Mouse (Mus musculus) liver, embryonic 14.5 days (tissue): ENCODE measurements around the gene Crtac1. TPM values are rescaled to one million over a fixed set of nuclear protein-coding genes. Genes with fewer than 3 reads are reported as not detected.

ENCODE experiments used
- ATAC-seq: fragments of 200-750 bp; cut with Nextera tagmentation; 2 replicates; pipeline ENCODE4 v1.8.0; 2017; ENCODE audit warnings: moderate number of reproducible peaks, mild to moderate bottlenecking, moderate library complexity; ENCODE audit not compliant: insufficient read depth
- DNase-seq, 3 experiments: peaks; one replicate each; pipeline ENCODE4 v3.0.0-alpha.2; 2012 to 2013; ENCODE audit warnings: low read depth in 3 of 3, low spot score in 3 of 3
- H3K27ac ChIP-seq: fragments of 300-500 bp; sonication (generic); 2 replicates; pipeline ENCODE4 v1.5.1; 2014; ENCODE audit warnings: moderate library complexity, mild to moderate bottlenecking, control low read depth, inconsistent platforms
- H3K27me3 ChIP-seq: fragments of 300-500 bp; sonication (generic); 2 replicates; pipeline ENCODE4 v1.6.1; 2014; ENCODE audit warnings: mild to moderate bottlenecking, low read length, moderate library complexity; ENCODE audit not compliant: control insufficient read depth, insufficient read depth
- H3K36me3 ChIP-seq: fragments of 300-500 bp; sonication (generic); replicated peaks from 2 replicates; pipeline ENCODE4 v1.6.1; 2014; ENCODE audit warnings: low read depth; ENCODE audit not compliant: control insufficient read depth, insufficient read depth
- H3K4me1 ChIP-seq, 2 experiments: fragments of 200-500 bp in 1 of 2; fragments of 300-500 bp in 1 of 2; sonication (generic) in 1 of 2; replicated peaks; 2 replicates each; pipeline ENCODE4 v1.6.1; 2012 to 2014; ENCODE audit warnings: antibody characterized with exemption in 1 of 2, inconsistent platforms in 1 of 2, low read length in 1 of 2; ENCODE audit not compliant: control insufficient read depth in 2 of 2, insufficient read depth in 2 of 2
- H3K4me2 ChIP-seq: fragments of 300-500 bp; sonication (generic); 2 replicates; pipeline ENCODE4 v1.6.1; 2014; ENCODE audit warnings: low read depth, mild to moderate bottlenecking, control low read depth, moderate library complexity
- H3K4me3 ChIP-seq, 2 experiments: fragments of 200-500 bp in 1 of 2; fragments of 300-500 bp in 1 of 2; sonication (generic) in 1 of 2; 2 replicates each; pipeline ENCODE4 v1.5.1; 2012 to 2014; ENCODE audit warnings: low read depth in 2 of 2, low read length in 2 of 2, mild to moderate bottlenecking in 2 of 2, control low read depth in 1 of 2, inconsistent platforms in 1 of 2, moderate library complexity in 1 of 2; ENCODE audit not compliant: insufficient read depth in 1 of 2
- H3K9ac ChIP-seq: fragments of 300-500 bp; sonication (generic); replicated peaks from 2 replicates; pipeline ENCODE4 v1.6.1; 2014; ENCODE audit warnings: mild to moderate bottlenecking, control low read depth, moderate library complexity
- H3K9me3 ChIP-seq: fragments of 300-500 bp; sonication (generic); 2 replicates; pipeline ENCODE4 v1.6.1; 2016; ENCODE audit warnings: low read length, mixed read lengths; ENCODE audit not compliant: control insufficient read depth
- CTCF ChIP-seq: IDR thresholded peaks from 2 replicates; pipeline ENCODE4 v1.5.1; 2016; ENCODE audit warnings: antibody characterized with exemption, low read depth, control low read depth
- EP300 ChIP-seq: IDR thresholded peaks from 2 replicates; pipeline ENCODE4 v1.6.1; 2016; ENCODE audit warnings: antibody characterized with exemption, low read depth
- WGBS: fragments of 180-500 bp; shearing (Covaris S2); extraction: QIAGEN DNeasy Blood & Tissue Kit; methylation state at CpG from one replicate; pipeline ENCODE4 v1.1.7; 2014; ENCODE audit not compliant: insufficient replicate concordance; 5-methylcytosine and 5-hydroxymethylcytosine counted together
- polyA plus RNA-seq, 2 experiments: library from polyadenylated mRNA; depleted of rRNA in 1 of 2; stranded (reverse) in 1 of 2; unstranded in 1 of 2; fragments of >200 nt; fragmentation: Nextera tagmentation in 1 of 2; extraction: Ambion mirVana in 1 of 2; gene quantifications; 2 replicates each; pipeline versions ENCODE4 v1.2.1 to v1.2.3; 2012 to 2014

The Crtac1 gene
- polyA plus RNA-seq, 2 experiments, result 0.06 TPM; not detected in 1

DNA sequence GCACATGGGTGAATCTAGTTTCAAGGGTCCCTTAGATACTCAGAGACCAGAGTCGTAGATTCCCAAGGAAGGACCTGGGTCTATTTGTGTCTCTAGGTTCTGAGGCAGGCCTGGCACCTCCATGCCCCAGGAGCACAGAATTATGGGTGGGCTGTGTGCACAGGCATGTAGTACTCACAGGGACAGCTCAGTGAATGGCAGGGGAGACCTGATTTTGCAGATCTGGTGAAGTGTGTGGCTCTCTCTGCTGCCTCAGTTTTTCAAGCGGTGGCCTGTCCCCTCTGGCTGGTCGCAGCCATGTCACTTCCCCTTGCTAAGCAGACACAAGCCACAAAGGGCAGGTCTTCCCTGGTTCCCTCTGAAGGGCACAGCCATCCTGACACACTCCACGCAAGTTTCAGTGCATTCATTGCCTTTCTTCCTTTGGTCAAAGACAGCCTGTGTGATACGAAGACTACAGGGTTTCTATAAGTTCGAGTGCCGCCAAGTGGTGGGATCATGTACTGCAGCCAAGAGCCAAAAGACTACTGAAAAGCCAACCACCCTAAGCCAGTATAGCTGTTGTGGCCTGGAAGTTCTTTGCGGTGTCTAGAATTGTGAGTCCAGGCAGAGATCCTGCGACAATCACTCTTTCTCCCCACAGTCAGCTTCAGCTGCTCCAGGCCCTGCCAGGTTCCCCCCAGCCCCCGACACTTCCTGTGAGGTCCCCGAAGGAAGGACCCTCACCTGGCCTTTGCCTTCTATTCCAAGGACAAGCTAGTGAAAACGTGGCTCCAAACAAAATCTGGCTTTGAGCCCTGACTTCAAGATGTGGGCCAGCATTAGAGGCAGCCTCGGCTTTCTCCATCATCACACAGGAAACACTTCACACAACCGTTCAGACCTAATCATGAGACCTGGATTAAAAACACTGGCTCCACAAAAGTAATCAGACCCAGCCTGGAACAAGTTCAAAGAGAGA is 159.3 kb downstream of the Crtac1 start:
- Histone ChIP-seq H3K4me1 (no peaks in the 10 kb centered on the region), H3K27me3 (no peaks in the 10 kb centered on the region), H3K9ac (no peak overlapping the region), H3K36me3 (no peaks in the 10 kb centered on the region), H3K4me3 (no peak overlapping the region), H3K27ac (no peak overlapping the region), H3K4me2 (no peak overlapping the region), H3K9me3 (no peaks in the 10 kb centered on the region)
- WGBS, result 35% methylated on average over 14 of the region's 14 CpGs
- DNase-seq (peak; percentile 14 to 31 (median 20)), ATAC-seq (no peak)
- peak; percentile 87 for TF ChIP-seq CTCF
- TF ChIP-seq EP300, result no peak

DNA sequence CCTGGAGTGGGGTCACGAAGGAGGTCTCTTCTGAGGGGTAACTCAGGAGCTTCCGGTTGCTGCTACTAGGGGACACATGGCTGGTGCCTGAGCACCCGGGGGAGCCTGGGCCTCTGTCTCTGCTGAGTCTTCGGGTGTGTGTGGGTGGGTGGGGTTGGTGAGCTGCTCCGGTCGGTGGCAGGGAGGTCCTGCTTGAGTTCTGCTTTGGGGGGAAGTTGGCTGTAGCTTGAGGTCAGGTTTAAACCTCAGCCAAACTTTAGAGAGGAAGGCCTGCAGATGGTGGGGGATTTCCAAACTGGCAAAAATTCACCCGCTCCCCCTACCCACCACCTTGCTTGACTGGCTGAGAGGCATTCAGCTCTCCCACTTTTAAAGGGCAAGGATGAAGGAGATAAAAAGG is 160.4 kb downstream of the Crtac1 start:
- no peak overlapping the region for H3K4me2 ChIP-seq
- no peak overlapping the region for H3K9ac ChIP-seq
- H3K9me3 ChIP-seq, result no peaks in the 10 kb centered on the region
- no peaks in the 10 kb centered on the region for H3K27me3 ChIP-seq
- DNase-seq (no peak), ATAC-seq (no peak)
- TF ChIP-seq CTCF (no peak), EP300 (no peak)
- no peak overlapping the region for H3K27ac ChIP-seq
- no peaks in the 10 kb centered on the region for H3K4me1 ChIP-seq
- no peak overlapping the region for H3K4me3 ChIP-seq
- H3K36me3 ChIP-seq, result no peaks in the 10 kb centered on the region
- 46% methylated on average over 7 of the region's 7 CpGs for WGBS

GRCm38 (mm10) chr19:42270119-42270518 is 161.5 kb downstream of the Crtac1 start:
- H3K27me3 ChIP-seq, result no peaks in the 10 kb centered on the region
- no peak for ATAC-seq
- H3K9me3 ChIP-seq, result no peaks in the 10 kb centered on the region
- no peaks in the 10 kb centered on the region for H3K36me3 ChIP-seq
- 38% methylated on average over 6 of the region's 6 CpGs for WGBS
- H3K9ac ChIP-seq, result no peak overlapping the region
- H3K4me1 ChIP-seq, result no peaks in the 10 kb centered on the region
- H3K4me2 ChIP-seq, result no peak overlapping the region
- H3K4me3 ChIP-seq, result no peak overlapping the region
- DNase-seq, result no peak
- H3K27ac ChIP-seq, result no peak overlapping the region
- TF ChIP-seq EP300 (no peak), CTCF (no peak)

- Histone ChIP-seq H3K36me3 (no peaks in the 10 kb centered on the region), H3K4me2 (no peak overlapping the region), H3K27me3 (no peaks in the 10 kb centered on the region), H3K4me1 (no peaks in the 10 kb centered on the region), H3K27ac (no peak overlapping the region), H3K9ac (no peak overlapping the region), H3K9me3 (no peaks in the 10 kb centered on the region), H3K4me3 (no peak overlapping the region)
- 3% methylated on average over 17 of the region's 19 CpGs for whole genome bisulfite sequencing
- TF ChIP-seq EP300 (no peak), CTCF (no peak)
- DNase-seq (no peak), ATAC-seq (no peak)
Measured at GRCm38 (mm10) chr19:42268337-42268736, 163.2 kb downstream of the Crtac1 start.

DNA sequence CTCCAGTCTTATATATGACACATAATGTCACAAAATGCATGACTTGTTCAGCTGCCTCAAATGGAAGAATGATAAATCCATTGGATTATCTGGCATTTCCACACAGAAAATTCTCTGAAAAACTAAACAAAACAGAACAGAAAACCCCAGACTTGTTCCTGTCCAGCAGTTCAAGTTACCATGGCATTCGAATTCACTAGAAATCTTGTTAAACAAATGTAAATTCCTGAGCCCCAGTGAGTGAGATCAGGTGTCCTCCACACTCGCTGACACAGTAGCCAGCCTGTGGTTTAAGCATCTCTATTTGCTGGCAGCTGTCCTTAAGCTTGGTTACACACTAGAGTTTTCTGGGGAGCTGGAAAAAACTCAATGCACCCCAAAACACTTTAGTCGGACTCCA is 168.1 kb downstream of the Crtac1 start:
- H3K9me3 ChIP-seq, result no peaks in the 10 kb centered on the region
- no peaks in the 10 kb centered on the region for H3K4me1 ChIP-seq
- no peak for DNase-seq
- no peak overlapping the region for H3K27ac ChIP-seq
- no peak for ATAC-seq
- H3K9ac ChIP-seq, result no peak overlapping the region
- 32% methylated on average over 3 of the region's 3 CpGs for WGBS
- no peaks in the 10 kb centered on the region for H3K36me3 ChIP-seq
- TF ChIP-seq CTCF, result no peak
- no peak for TF ChIP-seq EP300
- no peak overlapping the region for H3K4me2 ChIP-seq
- H3K27me3 ChIP-seq, result no peaks in the 10 kb centered on the region
- no peak overlapping the region for H3K4me3 ChIP-seq
